Mouse (Mus musculus) layer of hippocampus, adult 8-10 months (tissue): Measurements from ENCODE around the gene Ankzf1. TPM values are rescaled to one million over a fixed set of nuclear protein-coding genes. Genes with fewer than 3 reads are reported as not detected.

Experiments
- DNase-seq, 2 experiments: peaks; one replicate each; pipeline ENCODE4 v3.0.0; 2022; ENCODE audit warnings: low spot score in 2 of 2
- total RNA-seq, 4 experiments: library from RNA; stranded (reverse); gene quantifications; 2 replicates each; pipeline ENCODE4 v1.2.4; 2022

Ankzf1 gene
- 10 to 100 TPM; 25.5 to 38.5 (median 31.3) TPM for total RNA-seq

- peak; percentile 96 to 99 for DNase-seq
Observed at GRCm38 (mm10) chr1:75191622-75192402, at the start of gene Ankzf1, which contains the start of gene Atg9a. Gene Ankzf1, plus strand, starts transcription at chr1:75192151. Gene Atg9a, minus strand, starts transcription at chr1:75192196.

- DNase-seq, result peak; percentile 93 to 96
Observed at GRCm38 (mm10) chr1:75142301-75143261, 49.4 kb upstream of the Ankzf1 start, which contains the start of the genes Cnppd1 and Retreg2. Gene Cnppd1, minus strand, starts transcription at chr1:75142711. Gene Retreg2, plus strand, starts transcription at chr1:75142778.

GRCm38 (mm10) chr1:75145589-75145988 is 46.4 kb upstream of the Ankzf1 start:
- no peak for DNase-seq

GRCm38 (mm10) chr1:75147411-75148135 is 44.4 kb upstream of the Ankzf1 start:
- no peak for DNase-seq

- DNase-seq, result peak in 1 of 2 experiments; percentile 1
Observed at GRCm38 (mm10) chr1:75148727-75149126, 43.2 kb upstream of the Ankzf1 start.

GRCm38 (mm10) chr1:75155837-75156236 is 36.1 kb upstream of the Ankzf1 start:
- DNase-seq, result no peak

- no peak for DNase-seq
Observed at GRCm38 (mm10) chr1:75158990-75159389, 33.0 kb upstream of the Ankzf1 start.

GRCm38 (mm10) chr1:75159540-75160255 is 32.3 kb upstream of the Ankzf1 start:
- DNase-seq, result no peak

- DNase-seq, result no peak
Observed at GRCm38 (mm10) chr1:75160256-75160617, 31.7 kb upstream of the Ankzf1 start.

- DNase-seq, result no peak
Observed at GRCm38 (mm10) chr1:75168093-75168471, 23.9 kb upstream of the Ankzf1 start.

- peak; percentile 92 for DNase-seq
Observed at GRCm38 (mm10) chr1:75168472-75169464, 23.2 kb upstream of the Ankzf1 start, which contains the start of gene Zfand2b. Gene Zfand2b, plus strand, starts transcription at chr1:75168646.

GRCm38 (mm10) chr1:75179334-75180104 is 12.4 kb upstream of the Ankzf1 start:
- DNase-seq, result peak in 1 of 2 experiments; percentile 53

GRCm38 (mm10) chr1:75180105-75180590 is 11.8 kb upstream of the Ankzf1 start, which contains the start of gene Abcb6:
Gene Abcb6, minus strand, starts transcription at chr1:75180392.
- DNase-seq, result peak; percentile 92 to 95

- DNase-seq, result no peak
Observed at GRCm38 (mm10) chr1:75180741-75181140, 11.2 kb upstream of the Ankzf1 start.

- DNase-seq, result no peak
Observed at GRCm38 (mm10) chr1:75181377-75181870, 10.5 kb upstream of the Ankzf1 start.

- no peak for DNase-seq
Observed at GRCm38 (mm10) chr1:75182160-75182559, 9.8 kb upstream of the Ankzf1 start.

GRCm38 (mm10) chr1:75185495-75185894 is 6.5 kb upstream of the Ankzf1 start:
- no peak for DNase-seq

GRCm38 (mm10) chr1:75187126-75187525 is 4.8 kb upstream of the Ankzf1 start:
- DNase-seq, result no peak
